Mouse (Mus musculus) ES-E14 (cell line): ENCODE measurements around the gene H2al1g.
"Not testable (repeated sequence)": the region's sequence is repeated elsewhere in the genome, so short reads cannot be mapped to it uniquely, and the experiment has no call there.

Source experiments
- CHD2 ChIP-seq: IDR thresholded peaks from 2 replicates; pipeline ENCODE4 v1.6.1; 2014; ENCODE audit warnings: mild to moderate bottlenecking, low read depth, low read length, inconsistent platforms
- HCFC1 ChIP-seq: IDR thresholded peaks from 2 replicates; pipeline ENCODE4 v1.6.1; 2012; ENCODE audit warnings: low read length, inconsistent platforms, borderline replicate concordance; ENCODE audit not compliant: insufficient read depth
- MAFK ChIP-seq: IDR thresholded peaks from 2 replicates; pipeline ENCODE4 v1.6.1; 2014; ENCODE audit warnings: mild to moderate bottlenecking, low read depth, low read length, inconsistent platforms; ENCODE audit not compliant: insufficient read depth
- ZC3H11A ChIP-seq: IDR thresholded peaks from 2 replicates; pipeline ENCODE4 v1.6.1; 2012; ENCODE audit warnings: low read depth, mild to moderate bottlenecking, inconsistent platforms, low read length, borderline replicate concordance
- ZNF384 ChIP-seq: IDR thresholded peaks from 2 replicates; pipeline ENCODE4 v1.6.1; 2012; ENCODE audit warnings: low read depth, low read length, inconsistent platforms

DNA sequence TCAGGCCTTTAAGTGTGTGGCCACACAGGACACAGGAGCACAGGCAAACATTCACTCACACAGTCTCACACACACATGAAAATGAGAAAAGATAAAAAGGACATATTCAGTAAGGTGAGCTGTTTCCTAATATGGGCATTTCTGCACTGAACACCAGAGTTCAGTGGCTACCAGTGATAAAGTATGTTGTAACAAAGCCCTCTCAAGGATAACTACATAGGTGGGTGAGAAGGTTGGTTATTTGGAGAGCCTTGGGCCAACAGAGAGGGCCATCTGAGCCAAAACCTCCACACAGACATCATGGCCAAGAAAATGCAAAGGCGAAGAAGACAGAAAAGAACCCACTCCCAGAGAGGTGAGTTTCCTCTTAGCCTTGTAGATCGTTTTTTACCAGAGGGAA lies 9.5 kb downstream of the H2al1g start, which contains the start of gene H2al1j:
- not testable (repeated sequence) for TF ChIP-seq CHD2, HCFC1, ZNF384, MAFK, ZC3H11A
